Mouse (Mus musculus) bone marrow, adult 2 months (tissue): ENCODE results near the gene Fth1. TPM values are rescaled to one million over a fixed set of nuclear protein-coding genes. Genes with fewer than 3 reads are reported as not detected.
"Not testable (repeated sequence)": the region's sequence is repeated elsewhere in the genome, so short reads cannot be mapped to it uniquely, and the experiment has no call there.

Source experiments
- H3K27ac ChIP-seq: fragments of 200-500 bp; 2 replicates; pipeline ENCODE4 v1.5.1; 2012; ENCODE audit warnings: low read depth, mild to moderate bottlenecking, control low read depth, inconsistent platforms, low read length; ENCODE audit not compliant: control insufficient read depth, poor library complexity, insufficient read depth
- H3K4me1 ChIP-seq: fragments of 200-500 bp; 2 replicates; pipeline ENCODE4 v1.6.1; 2011; ENCODE audit warnings: low read length; ENCODE audit not compliant: control insufficient read depth, insufficient read depth
- H3K4me3 ChIP-seq: fragments of 200-500 bp; replicated peaks from 2 replicates; pipeline ENCODE3; 2011; ENCODE audit warnings: mild to moderate bottlenecking, low read depth, low read length, control low read depth; ENCODE audit not compliant: control insufficient read depth
- CTCF ChIP-seq: fragments of 200-500 bp; IDR thresholded peaks from 2 replicates; pipeline ENCODE4 v1.5.1; 2011; ENCODE audit warnings: low read length, control low read depth; ENCODE audit not compliant: control insufficient read depth, insufficient read depth
- POLR2A ChIP-seq: fragments of 200-500 bp; IDR thresholded peaks from 2 replicates; pipeline ENCODE4 v1.6.1; 2011; ENCODE audit warnings: low read depth, mild to moderate bottlenecking, control low read depth, low read length, borderline replicate concordance; ENCODE audit not compliant: control insufficient read depth
- WGBS: fragments of 180-500 bp; shearing (Covaris S2); methylation state at CpG from one replicate; pipeline ENCODE4 v1.1.7; 2018; 5-methylcytosine and 5-hydroxymethylcytosine counted together
- polyA plus RNA-seq: library from polyadenylated mRNA; stranded (reverse); fragments of >200 nt; gene quantifications from 2 replicates; pipeline ENCODE4 v1.2.4, GENCODE M21; 2011; ENCODE audit warnings: low replicate concordance; ENCODE audit not compliant: missing spikeins, insufficient read depth, insufficient read length

The Fth1 gene
- 1,509 and 1,706 TPM in 2 replicates for polyA plus RNA-seq

- WGBS: 31% methylated on average over 4 of the region's 4 CpGs
- Histone ChIP-seq H3K27ac (no peak within 1 kb of the TSS), H3K4me3 (no peak within 1 kb of the TSS), H3K4me1 (peaks cover 14% of the 10 kb centered on the region)
- TF ChIP-seq CTCF (no peak), POLR2A (no peak)
Observed at GRCm38 (mm10) chr19:9980258-9980657, at the start of gene Fth1. TSS of gene Fth1 (plus strand) at chr19:9980598.

GRCm38 (mm10) chr19:9931167-9931607 lies 49.2 kb upstream of the Fth1 start:
- peak overlapping the region; percentile 68 for H3K27ac ChIP-seq
- not testable (repeated sequence) for H3K4me3 ChIP-seq, H3K4me1 ChIP-seq
- 13% methylated on average over 2 of the region's 2 CpGs for WGBS

- no peak overlapping the region for H3K4me3 ChIP-seq
- no peak for TF ChIP-seq POLR2A
- TF ChIP-seq CTCF: no peak
- 70% methylated on average over 2 of the region's 2 CpGs for WGBS
- H3K4me1 ChIP-seq: peaks cover 16% of the 10 kb centered on the region; the same call in 1 of the 2 replicates
- H3K27ac ChIP-seq: no peak overlapping the region
Observed at GRCm38 (mm10) chr19:9933908-9934307, 46.5 kb upstream of the Fth1 start.

DNA sequence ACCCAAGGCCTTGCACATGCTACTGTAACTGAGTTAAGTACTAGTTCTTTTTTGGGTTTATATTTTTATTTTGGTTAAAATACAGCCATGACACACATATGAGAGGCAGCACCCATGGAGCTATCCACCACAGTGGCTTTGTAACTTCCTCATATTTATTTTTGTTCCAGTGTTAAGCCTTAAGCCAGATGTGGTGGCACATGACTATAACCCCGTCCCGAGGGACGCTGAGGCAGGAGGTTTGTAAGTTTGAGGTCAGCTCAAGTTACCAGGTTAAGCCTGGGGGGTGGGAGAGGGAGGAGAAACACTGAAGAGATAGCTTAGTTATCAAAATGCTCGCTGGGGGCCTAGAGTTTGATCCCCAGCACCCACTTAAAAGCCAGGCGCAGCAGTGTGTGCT lies 43.8 kb upstream of the Fth1 start:
- Histone ChIP-seq H3K27ac (peak overlapping the region; percentile 77), H3K4me3 (no peak overlapping the region), H3K4me1 (peaks cover 10% of the 10 kb centered on the region; the same call in 1 of the 2 replicates)
- TF ChIP-seq POLR2A (no peak), CTCF (no peak)
- WGBS: 31% methylated on average over 5 of the region's 5 CpGs

DNA sequence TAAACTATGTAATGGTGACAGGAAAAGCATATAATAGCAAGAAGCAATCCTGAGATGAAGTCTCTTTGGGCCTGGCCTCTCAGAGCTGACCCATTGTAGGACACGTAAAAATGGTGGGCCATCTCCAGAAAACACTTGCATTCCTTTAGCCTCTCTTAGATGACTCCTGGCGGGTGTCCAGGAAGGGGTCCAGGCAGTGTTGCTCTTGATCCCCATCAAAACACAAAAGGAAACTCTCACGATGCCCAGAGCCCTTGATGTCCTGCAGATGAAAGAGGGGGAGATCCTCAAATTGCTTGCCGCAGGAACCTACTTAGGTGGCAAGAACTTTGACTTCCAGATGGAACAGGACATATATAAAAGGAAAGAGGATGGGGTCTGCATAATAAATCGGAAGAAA lies 43.0 kb upstream of the Fth1 start:
- no peak overlapping the region for H3K27ac ChIP-seq
- H3K4me3 ChIP-seq: no peak overlapping the region
- WGBS: 83% methylated on average over 5 of the region's 5 CpGs
- TF ChIP-seq POLR2A (no peak), CTCF (no peak)
- peaks cover 12% of the 10 kb centered on the region; the same call in 1 of the 2 replicates for H3K4me1 ChIP-seq

GRCm38 (mm10) chr19:9938156-9938823 lies 42.1 kb upstream of the Fth1 start:
- peak overlapping the region; percentile 71 for H3K27ac ChIP-seq
- 4% methylated on average over 6 of the region's 6 CpGs for WGBS
- peak overlapping the region; percentile 26 for H3K4me3 ChIP-seq
- H3K4me1 ChIP-seq: peaks cover 16% of the 10 kb centered on the region
- no peak for TF ChIP-seq POLR2A
- no peak for TF ChIP-seq CTCF

DNA sequence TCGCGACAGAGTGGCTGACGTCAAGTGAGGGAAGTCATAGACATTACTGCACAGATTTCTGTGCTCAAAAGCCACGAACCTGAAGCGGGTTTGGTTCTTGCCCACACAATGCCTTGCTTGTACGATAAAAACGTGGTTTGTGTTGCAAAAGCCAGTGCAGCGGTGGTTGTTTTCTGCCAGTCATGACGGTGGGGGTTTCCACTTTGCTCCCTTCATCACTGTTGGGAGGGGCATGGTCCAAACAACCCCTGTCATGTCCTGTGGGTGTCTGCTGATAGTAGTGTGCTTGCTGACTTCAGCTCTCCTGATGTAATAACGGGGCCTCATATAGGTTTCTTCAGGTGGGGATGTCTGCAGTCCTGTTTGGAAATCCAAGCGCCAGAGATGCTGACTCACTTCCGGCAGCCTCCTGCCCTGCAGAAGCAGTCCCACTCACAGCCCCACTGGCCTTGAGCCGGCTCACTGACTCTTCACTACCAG lies 41.5 kb upstream of the Fth1 start:
- Histone ChIP-seq H3K4me3 (peak overlapping the region; percentile 26), H3K27ac (peak overlapping the region; percentile 71), H3K4me1 (peaks cover 16% of the 10 kb centered on the region)
- no peak for TF ChIP-seq POLR2A
- no peak; the same call in 1 of the 2 replicates for TF ChIP-seq CTCF
- WGBS: 1% methylated on average over 13 of the region's 13 CpGs

GRCm38 (mm10) chr19:9939841-9940240 lies 40.6 kb upstream of the Fth1 start:
- Histone ChIP-seq H3K27ac (0 out of 2 replicates have a peak overlapping the region, but pooled peaks have one; percentile 2), H3K4me1 (peaks cover 16% of the 10 kb centered on the region), H3K4me3 (no peak overlapping the region)
- TF ChIP-seq CTCF: no peak
- TF ChIP-seq POLR2A: no peak
- 85% methylated on average over 7 of the region's 7 CpGs for WGBS

- Histone ChIP-seq H3K27ac (no peak overlapping the region), H3K4me3 (no peak overlapping the region), H3K4me1 (peaks cover 16% of the 10 kb centered on the region)
- WGBS: 81% methylated on average over 4 of the region's 4 CpGs
- no peak for TF ChIP-seq POLR2A
- no peak for TF ChIP-seq CTCF
Observed at GRCm38 (mm10) chr19:9940903-9941302, 39.5 kb upstream of the Fth1 start.

- H3K4me1 ChIP-seq: peaks cover 15% of the 10 kb centered on the region
- WGBS: 67% methylated on average over 1 of the region's 1 CpGs
- H3K27ac ChIP-seq: no peak overlapping the region
- no peak overlapping the region for H3K4me3 ChIP-seq
- TF ChIP-seq CTCF (no peak), POLR2A (no peak)
Observed at GRCm38 (mm10) chr19:9941809-9942208, 38.6 kb upstream of the Fth1 start.
